Mouse (Mus musculus) ES-Bruce4 (cell line): ENCODE data around the gene Sept9.
A peak's percentile ranks its signal among the peaks of the same experiment; 100 is the strongest.

Experiments
- CTCF ChIP-seq: IDR thresholded peaks from one replicate; pipeline ENCODE4 v1.8.1; 2011; ENCODE audit warnings: low read depth, low read length
- EP300 ChIP-seq: IDR thresholded peaks from 2 replicates; pipeline ENCODE4 v1.6.1; 2011; ENCODE audit warnings: low read depth, low read length; ENCODE audit not compliant: insufficient read depth
- POLR2A ChIP-seq: IDR thresholded peaks from one replicate; pipeline ENCODE4 v1.8.1; 2011; ENCODE audit warnings: low read length; ENCODE audit not compliant: insufficient read depth

DNA sequence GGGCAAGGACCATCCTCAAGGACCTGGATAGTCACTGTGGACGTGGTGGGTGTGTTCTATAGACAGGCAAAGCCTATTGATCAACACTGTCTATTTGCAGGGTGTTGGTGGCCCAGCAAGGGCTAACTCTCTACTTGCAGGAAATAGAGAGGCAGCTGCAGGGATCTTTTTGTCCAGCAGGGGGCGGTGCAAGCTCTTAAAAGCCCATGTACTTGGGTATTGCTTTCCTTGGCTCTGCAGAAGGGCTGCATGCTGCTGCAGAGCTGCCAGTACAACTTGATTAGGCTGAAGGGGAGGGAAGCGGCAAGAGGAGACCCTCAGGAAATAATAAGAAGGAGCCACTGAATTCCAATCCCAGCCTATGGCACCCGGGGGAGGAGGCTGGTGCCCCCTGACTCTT, 38.7 kb downstream of the Sept9 start:
- TF ChIP-seq CTCF (peak; percentile 80), EP300 (no peak), POLR2A (no peak)
